Mouse (Mus musculus) C2C12 (cell line): Measurements from ENCODE around the gene Ndufa11. TPM values are rescaled to one million over a fixed set of nuclear protein-coding genes. Genes with fewer than 3 reads are reported as not detected.

Experiments
- H3K27me3 ChIP-seq: one replicate; pipeline ENCODE4 v1.6.1; 2011; ENCODE audit not compliant: control insufficient read depth, insufficient read depth, insufficient read length
- H3K36me3 ChIP-seq: one replicate; pipeline ENCODE4 v1.6.1; 2011; ENCODE audit not compliant: control insufficient read depth, insufficient read depth
- H3K4me3 ChIP-seq: one replicate; pipeline ENCODE4 v1.5.1; 2011; ENCODE audit warnings: mild to moderate bottlenecking, control low read depth; ENCODE audit not compliant: poor library complexity, insufficient read depth, severe bottlenecking
- H3K79me2 ChIP-seq: one replicate; pipeline ENCODE4 v1.6.1; 2011; ENCODE audit not compliant: control insufficient read depth, insufficient read depth
- H3K79me3 ChIP-seq: one replicate; pipeline ENCODE4 v1.6.1; 2011; ENCODE audit warnings: low read depth, control low read depth
- H3ac ChIP-seq: one replicate; pipeline ENCODE3; 2011; ENCODE audit warnings: low read depth; ENCODE audit not compliant: control insufficient read depth, insufficient read length
- CEBPB ChIP-seq: IDR thresholded peaks from one replicate; pipeline ENCODE4 v1.6.1; 2011; ENCODE audit warnings: low read depth, mild to moderate bottlenecking, control low read depth, moderate library complexity
- CTCF ChIP-seq: IDR thresholded peaks from one replicate; pipeline ENCODE4 v1.5.1; 2011; ENCODE audit not compliant: control insufficient read depth, insufficient read depth, insufficient read length
- FOSL1 ChIP-seq: IDR thresholded peaks from one replicate; pipeline ENCODE4 v1.8.0; 2011; ENCODE audit warnings: mild to moderate bottlenecking, low read length; ENCODE audit not compliant: poor library complexity, insufficient read depth, severe bottlenecking
- MAX ChIP-seq: IDR thresholded peaks from one replicate; pipeline ENCODE4 v1.6.1; 2011; ENCODE audit warnings: mild to moderate bottlenecking, control low read depth
- MYOD1 ChIP-seq: IDR thresholded peaks from one replicate; pipeline ENCODE4 v1.6.1; 2011; ENCODE audit warnings: low read depth; ENCODE audit not compliant: control insufficient read depth, insufficient read length
- MYOG ChIP-seq: IDR thresholded peaks from one replicate; pipeline ENCODE4 v1.6.1; 2011; ENCODE audit not compliant: control insufficient read depth, insufficient read length; ENCODE audit errors: extremely low read depth
- USF1 ChIP-seq: IDR thresholded peaks from one replicate; pipeline ENCODE4 v1.6.1; 2011; ENCODE audit warnings: low read depth, mild to moderate bottlenecking, control low read depth, moderate library complexity
- polyA plus RNA-seq: library from polyadenylated mRNA; unstranded; fragments of >200 nt; fragmentation: generic; extraction: Trizol; gene quantifications from one replicate; pipeline ENCODE4 v1.2.1, GENCODE M21; 2012; ENCODE audit warnings: missing spikeins

Ndufa11 gene
- polyA plus RNA-seq, 1 experiment, result 312 TPM

GRCm38 (mm10) chr17:56751404-56752072, 34.0 kb downstream of the Ndufa11 start:
- TF ChIP-seq MYOD1, result no peak
- TF ChIP-seq CTCF, result no peak
- no peak for TF ChIP-seq CEBPB
- no peak for TF ChIP-seq MYOG
- TF ChIP-seq MAX, result no peak
- no peak overlapping the region for H3ac ChIP-seq
- H3K27me3 ChIP-seq, result peaks cover 40% of the 10 kb centered on the region
- H3K79me3 ChIP-seq, result no peaks in the 10 kb centered on the region
- H3K4me3 ChIP-seq, result no peak overlapping the region
- H3K36me3 ChIP-seq, result no peaks in the 10 kb centered on the region
- H3K79me2 ChIP-seq, result no peaks in the 10 kb centered on the region

- no peaks in the 10 kb centered on the region for H3K79me3 ChIP-seq
- no peak for TF ChIP-seq FOSL1
- no peak for TF ChIP-seq USF1
- TF ChIP-seq CEBPB, result no peak
- no peak for TF ChIP-seq MYOD1
- TF ChIP-seq MYOG, result no peak
- TF ChIP-seq CTCF, result no peak
- TF ChIP-seq MAX, result no peak
- no peak overlapping the region for H3K4me3 ChIP-seq
Observed at GRCm38 (mm10) chr17:56753452-56753851, 35.9 kb downstream of the Ndufa11 start.

GRCm38 (mm10) chr17:56754271-56755185, 37.0 kb downstream of the Ndufa11 start:
- no peak for TF ChIP-seq MYOG
- no peak for TF ChIP-seq CTCF
- no peak for TF ChIP-seq USF1
- no peak for TF ChIP-seq CEBPB
- TF ChIP-seq MYOD1, result no peak
- TF ChIP-seq MAX, result no peak
- TF ChIP-seq FOSL1, result no peak
- Histone ChIP-seq H3K79me3 (no peaks in the 10 kb centered on the region), H3K36me3 (no peaks in the 10 kb centered on the region), H3ac (no peak overlapping the region), H3K79me2 (no peaks in the 10 kb centered on the region), H3K27me3 (peaks cover 36% of the 10 kb centered on the region), H3K4me3 (no peak overlapping the region)

More at GRCm38 (mm10) chr17:56753452-56753851, 35.9 kb downstream of the Ndufa11 start:
- Histone ChIP-seq H3ac (no peak overlapping the region), H3K27me3 (peaks cover 40% of the 10 kb centered on the region), H3K36me3 (no peaks in the 10 kb centered on the region), H3K79me2 (no peaks in the 10 kb centered on the region)

- Histone ChIP-seq H3K27me3 (peaks cover 30% of the 10 kb centered on the region), H3K4me3 (no peak overlapping the region), H3K79me2 (no peaks in the 10 kb centered on the region), H3ac (peak overlapping the region; percentile 33), H3K36me3 (no peaks in the 10 kb centered on the region), H3K79me3 (no peaks in the 10 kb centered on the region)
- no peak for TF ChIP-seq USF1
- TF ChIP-seq FOSL1, result no peak
- no peak for TF ChIP-seq MYOG
- TF ChIP-seq CTCF, result no peak
- no peak for TF ChIP-seq MYOD1
- TF ChIP-seq CEBPB, result no peak
- TF ChIP-seq MAX, result no peak
Observed at GRCm38 (mm10) chr17:56756703-56757399, 39.3 kb downstream of the Ndufa11 start.

GRCm38 (mm10) chr17:56757416-56758123, 40.0 kb downstream of the Ndufa11 start, which contains the start of gene Nrtn:
Gene Nrtn (minus strand): TSS chr17:56757530.
- TF ChIP-seq CTCF (no peak), USF1 (no peak), CEBPB (no peak), MYOG (no peak), MAX (no peak), FOSL1 (no peak), MYOD1 (no peak)
- H3K4me3 ChIP-seq, result no peak within 1 kb of the TSS

More at GRCm38 (mm10) chr17:56757416-56758123, 40.0 kb downstream of the Ndufa11 start, which contains the start of gene Nrtn:
- no peaks in the 10 kb centered on the region for H3K79me3 ChIP-seq
- no peaks in the 10 kb centered on the region for H3K36me3 ChIP-seq
- H3K79me2 ChIP-seq, result no peaks in the 10 kb centered on the region
- peak within 1 kb of the TSS; percentile 41 for H3ac ChIP-seq
- H3K27me3 ChIP-seq, result peaks cover 30% of the 10 kb centered on the region
